8 mouse cellular contexts compared by ENCODE assay signal in genomic region chr7:133003421-133003820, GRCm38 (mm10).
DNase-seq lines count a peak whose midpoint lies in the region; ATAC-seq and TF ChIP-seq lines count a peak whose summit lies in the region.

No protein-coding gene starts in this region.

- 42% methylated on average over 3 of the region's 3 CpGs for whole genome bisulfite sequencing in midbrain, embryonic 10.5 days
- 25% methylated on average over 3 of the region's 3 CpGs for WGBS in midbrain, embryonic 13.5 days
- WGBS in liver, adult 2 months: 21% methylated on average over 3 of the region's 3 CpGs
- 6% methylated on average over 3 of the region's 3 CpGs for WGBS in olfactory bulb, adult 2 months

- no peaks in the 10 kb centered on the region for H3K79me2 ChIP-seq in liver, adult 2 months (ENCODE audit: control insufficient read depth, insufficient read depth, low read length)

- peaks cover 24% of the 10 kb centered on the region for H3K4me1 ChIP-seq in midbrain, embryonic 10.5 days
- H3K4me1 ChIP-seq in midbrain, embryonic 13.5 days (replicated peaks): peaks cover 40% of the 10 kb centered on the region
- H3K4me1 ChIP-seq in liver, adult 2 months (ENCODE audit: control insufficient read depth, insufficient read depth, low read length): no peaks in the 10 kb centered on the region
- H3K4me1 ChIP-seq in olfactory bulb, adult 2 months (ENCODE audit: control insufficient read depth, insufficient read depth, low read length): peaks cover 10% of the 10 kb centered on the region

- peak; percentile 50 for DNase-seq in midbrain, embryonic 10.5 days (ENCODE audit: low spot score)
- DNase-seq in cerebellum, adult 11-12 months: peak; percentile 91
- peak; percentile 75 to 80 for DNase-seq in frontal cortex, postnatal 10 days (ENCODE audit: low spot score in 2 of 2)
- peak; percentile 81 for DNase-seq in kidney, adult 9 months
- peak; percentile 42 for DNase-seq in liver, adult 2 months (ENCODE audit: extremely low read depth, low read depth, low spot score)
- peak; percentile 62 for DNase-seq in testis, postnatal 14 days (ENCODE audit: low spot score)

- H3K36me3 ChIP-seq in midbrain, embryonic 10.5 days: peaks cover 59% of the 10 kb centered on the region
- H3K36me3 ChIP-seq in midbrain, embryonic 13.5 days: peaks cover 13% of the 10 kb centered on the region
- H3K36me3 ChIP-seq in liver, adult 2 months (ENCODE audit: control insufficient read depth, insufficient read depth, low read length): no peaks in the 10 kb centered on the region

- no peak overlapping the region for H3K4me2 ChIP-seq in midbrain, embryonic 13.5 days (replicated peaks)

- TF ChIP-seq CTCF in liver, adult 2 months (IDR thresholded peaks at IDR 0.05; ENCODE audit: low read depth, low read length): peak; percentile 93
- TF ChIP-seq CTCF in olfactory bulb, adult 2 months (IDR thresholded peaks at IDR 0.05; ENCODE audit: insufficient read depth, low read depth, low read length): peak; percentile 72; the same call in 1 of the 2 replicates

- no peak overlapping the region for H3K27ac ChIP-seq in midbrain, embryonic 10.5 days (replicated peaks)
- no peak overlapping the region for H3K27ac ChIP-seq in midbrain, embryonic 13.5 days
- H3K27ac ChIP-seq in liver, adult 2 months (replicated peaks; ENCODE audit: insufficient read depth, low read depth, low read length): no peak overlapping the region
- no peak overlapping the region for H3K27ac ChIP-seq in olfactory bulb, adult 2 months (ENCODE audit: insufficient read depth, low read depth, low read length)

- no peak for ATAC-seq in midbrain, embryonic 13.5 days

- H3K9me3 ChIP-seq in midbrain, embryonic 10.5 days (replicated peaks): no peaks in the 10 kb centered on the region
- no peaks in the 10 kb centered on the region for H3K9me3 ChIP-seq in midbrain, embryonic 13.5 days

- H3K4me3 ChIP-seq in midbrain, embryonic 10.5 days: no peak overlapping the region
- no peak overlapping the region for H3K4me3 ChIP-seq in midbrain, embryonic 13.5 days (replicated peaks)
- no peak overlapping the region for H3K4me3 ChIP-seq in liver, adult 2 months (ENCODE audit: insufficient read depth, low read depth, low read length)
- H3K4me3 ChIP-seq in olfactory bulb, adult 2 months (ENCODE audit: insufficient read depth, low read depth, low read length): no peak overlapping the region

- no peak for TF ChIP-seq POLR2A in liver, adult 2 months (IDR thresholded peaks at IDR 0.05; ENCODE audit: extremely low read depth, insufficient read depth, low read length)
- TF ChIP-seq POLR2A in olfactory bulb, adult 2 months (IDR thresholded peaks at IDR 0.05; ENCODE audit: insufficient read depth, low read depth, low read length): no peak

- H3K9ac ChIP-seq in midbrain, embryonic 13.5 days (replicated peaks): no peak overlapping the region
- no peak overlapping the region for H3K9ac ChIP-seq in liver, adult 2 months (ENCODE audit: low read depth, low read length)

- H3K27me3 ChIP-seq in midbrain, embryonic 10.5 days (ENCODE audit: low read depth, poor library complexity, severe bottlenecking): no peaks in the 10 kb centered on the region
- no peaks in the 10 kb centered on the region for H3K27me3 ChIP-seq in midbrain, embryonic 13.5 days
- no peaks in the 10 kb centered on the region for H3K27me3 ChIP-seq in liver, adult 2 months (ENCODE audit: control insufficient read depth, insufficient read depth, low read length)
